8 mouse cellular contexts compared by ENCODE assay signal in genomic region chr15:103165379-103165778, GRCm38 (mm10). TPM values are rescaled to one million over a fixed set of nuclear protein-coding genes. Genes with fewer than 3 reads are reported as not detected.
DNase-seq lines count a peak whose midpoint lies in the region; ATAC-seq and TF ChIP-seq lines count a peak whose summit lies in the region.

No protein-coding gene starts in this region.

- peaks cover 58% of the 10 kb centered on the region for H3K27me3 ChIP-seq in embryonic facial prominence, embryonic 13.5 days
- peaks cover 49% of the 10 kb centered on the region for H3K27me3 ChIP-seq in kidney, embryonic 15.5 days
- H3K27me3 ChIP-seq in limb, embryonic 14.5 days (ENCODE audit: control insufficient read depth, insufficient read depth, low read length) = peaks cover 48% of the 10 kb centered on the region

- TF ChIP-seq POLR2A in limb, embryonic 14.5 days (IDR thresholded peaks at IDR 0.05; ENCODE audit: borderline replicate concordance, extremely low read depth, insufficient read depth, insufficient read length) = no peak

- peak overlapping the region; percentile 24; the same call in 1 of the 2 replicates for H3K4me2 ChIP-seq in embryonic facial prominence, embryonic 13.5 days
- H3K4me2 ChIP-seq in kidney, embryonic 15.5 days = peak overlapping the region; percentile 32; the same call in 1 of the 2 replicates
- H3K4me2 ChIP-seq in limb, embryonic 14.5 days (replicated peaks; ENCODE audit: low read depth, low read length, severe bottlenecking) = no peak overlapping the region

- no peak overlapping the region for H3K4me3 ChIP-seq in embryonic facial prominence, embryonic 13.5 days
- H3K4me3 ChIP-seq in kidney, embryonic 15.5 days (replicated peaks) = no peak overlapping the region
- no peak overlapping the region for H3K4me3 ChIP-seq in limb, embryonic 14.5 days (replicated peaks; ENCODE audit: low read length)

- H3K9me3 ChIP-seq in embryonic facial prominence, embryonic 13.5 days = no peaks in the 10 kb centered on the region
- no peaks in the 10 kb centered on the region for H3K9me3 ChIP-seq in kidney, embryonic 15.5 days (replicated peaks)
- no peaks in the 10 kb centered on the region for H3K9me3 ChIP-seq in limb, embryonic 14.5 days (ENCODE audit: control insufficient read depth, low read length)

- WGBS in embryonic facial prominence, embryonic 13.5 days = under 1% methylated on average over 13 of the region's 13 CpGs
- under 1% methylated on average over 13 of the region's 13 CpGs for WGBS in kidney, embryonic 15.5 days
- WGBS in limb, embryonic 14.5 days = under 1% methylated on average over 13 of the region's 13 CpGs

- no peak overlapping the region for H3K27ac ChIP-seq in embryonic facial prominence, embryonic 13.5 days
- no peak overlapping the region for H3K27ac ChIP-seq in kidney, embryonic 15.5 days
- no peak overlapping the region for H3K27ac ChIP-seq in limb, embryonic 14.5 days (replicated peaks; ENCODE audit: low read depth, low read length)

- ATAC-seq in embryonic facial prominence, embryonic 13.5 days (ENCODE audit: insufficient number of reproducible peaks, insufficient read depth, low FRiP score, low TSS enrichment, low read depth) = no peak
- peak; percentile 28; the same call in 1 of the 2 replicates for ATAC-seq in kidney, embryonic 15.5 days (replicated peaks; ENCODE audit: low FRiP score)
- peak; percentile 39; the same call in 1 of the 2 replicates for ATAC-seq in limb, embryonic 14.5 days (ENCODE audit: low FRiP score, low read depth)
- peak; percentile 52 for ATAC-seq in monocyte, adult 5-6 weeks (replicated peaks; ENCODE audit: insufficient number of reproducible peaks, low FRiP score, low TSS enrichment, poor library complexity, severe bottlenecking)

- H3K9ac ChIP-seq in embryonic facial prominence, embryonic 13.5 days = no peak overlapping the region
- no peak overlapping the region for H3K9ac ChIP-seq in kidney, embryonic 15.5 days
- H3K9ac ChIP-seq in limb, embryonic 14.5 days (ENCODE audit: low read depth, low read length, severe bottlenecking) = no peak overlapping the region

- H3K4me1 ChIP-seq in embryonic facial prominence, embryonic 13.5 days = peaks cover 31% of the 10 kb centered on the region
- H3K4me1 ChIP-seq in kidney, embryonic 15.5 days = peaks cover 53% of the 10 kb centered on the region
- peaks cover 18% of the 10 kb centered on the region for H3K4me1 ChIP-seq in limb, embryonic 14.5 days (ENCODE audit: control insufficient read depth, insufficient read depth, low read length)

- peak; percentile 63 for DNase-seq in 3134 (ENCODE audit: extremely low read depth, insufficient read length, low spot score)
- peak; percentile 89 to 90 for DNase-seq in adrenal gland, postnatal 36 days
- peak; percentile 86 for DNase-seq in heart, adult 8-10 months (ENCODE audit: low spot score)
- DNase-seq in limb, embryonic 14.5 days (ENCODE audit: low spot score) = peak; percentile 91
- peak; percentile 65 to 79 for DNase-seq in spleen, postnatal 14 days (ENCODE audit: low spot score in 2 of 2)

- no peaks in the 10 kb centered on the region for H3K36me3 ChIP-seq in embryonic facial prominence, embryonic 13.5 days
- H3K36me3 ChIP-seq in kidney, embryonic 15.5 days = no peaks in the 10 kb centered on the region
- no peaks in the 10 kb centered on the region for H3K36me3 ChIP-seq in limb, embryonic 14.5 days (ENCODE audit: control insufficient read depth, insufficient read depth, low read length)

RNA-seq across cellular contexts. Expression of gene Smug1, which starts 1.5 kb away (rescaled TPM):
- total RNA-seq in adrenal gland, postnatal 36 days (2021) = 10 to 100 TPM; 11.9 to 13.0 TPM
- polyA plus RNA-seq in embryonic facial prominence, embryonic 13.5 days (2015; fragmentation: Nextera tagmentation; extraction: Ambion mirVana) = 16.1 and 16.4 TPM in 2 replicates
- 10 to 100 TPM; 10.4 to 16.8 (median 15.2) TPM for total RNA-seq in heart, adult 8-10 months (2022)
- 17.7 and 18.0 TPM in 2 replicates for polyA plus RNA-seq in kidney, embryonic 15.5 days (2015; fragmentation: Nextera tagmentation; extraction: Ambion mirVana)
- polyA plus RNA-seq in limb, embryonic 14.5 days (2012; rRNA removed) = 18.6 and 22.4 TPM in 2 replicates
- 18.2 and 18.9 TPM in 2 replicates for polyA plus RNA-seq in limb, embryonic 14.5 days (2014; fragmentation: Nextera tagmentation; extraction: Ambion mirVana)
- total RNA-seq in monocyte, adult 5-6 weeks (2017) = 3.2 to 7.1 TPM (median 5.3 TPM) in 3 replicates
